Mouse (Mus musculus) midbrain, embryonic 14.5 days (tissue): ENCODE measurements around the gene Nemf. TPM values are rescaled to one million over a fixed set of nuclear protein-coding genes. Genes with fewer than 3 reads are reported as not detected.
"Not testable (repeated sequence)": the region's sequence is repeated elsewhere in the genome, so short reads cannot be mapped to it uniquely, and the experiment has no call there.

Experiments
- ATAC-seq: fragments of 200-750 bp; cut with Nextera tagmentation; 2 replicates; pipeline ENCODE4 v1.8.0; 2017; ENCODE audit warnings: moderate number of reproducible peaks, moderate library complexity; ENCODE audit not compliant: low FRiP score, low TSS enrichment
- DNase-seq: peaks from one replicate; pipeline ENCODE4 v3.0.0-alpha.2; 2015
- H3K27ac ChIP-seq: fragments of 300-500 bp; sonication (generic); replicated peaks from 2 replicates; pipeline ENCODE4 v1.5.1; 2014; ENCODE audit warnings: mild to moderate bottlenecking, low read depth, low read length, moderate library complexity
- H3K27me3 ChIP-seq: fragments of 300-500 bp; sonication (generic); 2 replicates; pipeline ENCODE4 v1.6.1; 2014; ENCODE audit warnings: low read length, control low read depth, mixed read lengths; ENCODE audit not compliant: control insufficient read depth, insufficient read depth
- H3K36me3 ChIP-seq: fragments of 300-500 bp; sonication (generic); 2 replicates; pipeline ENCODE4 v1.6.1; 2014; ENCODE audit warnings: low read length, control low read depth; ENCODE audit not compliant: control insufficient read depth, insufficient read depth
- H3K4me1 ChIP-seq: fragments of 300-500 bp; sonication (generic); 2 replicates; pipeline ENCODE4 v1.6.1; 2014; ENCODE audit warnings: mild to moderate bottlenecking, antibody characterized with exemption, low read length, control low read depth; ENCODE audit not compliant: control insufficient read depth, insufficient read depth
- H3K4me2 ChIP-seq: fragments of 300-500 bp; sonication (generic); 2 replicates; pipeline ENCODE4 v1.6.1; 2014; ENCODE audit warnings: mild to moderate bottlenecking, low read length, moderate library complexity
- H3K4me3 ChIP-seq: fragments of 300-500 bp; sonication (generic); replicated peaks from 2 replicates; pipeline ENCODE4 v1.5.1; 2014; ENCODE audit warnings: low read depth, low read length
- H3K9ac ChIP-seq: fragments of 300-500 bp; sonication (generic); replicated peaks from 2 replicates; pipeline ENCODE4 v1.6.1; 2014; ENCODE audit warnings: mild to moderate bottlenecking, low read length, moderate library complexity
- H3K9me3 ChIP-seq: fragments of 300-500 bp; sonication (generic); 2 replicates; pipeline ENCODE4 v1.6.1; 2016; ENCODE audit warnings: low read length, control low read depth, mixed read lengths; ENCODE audit not compliant: control insufficient read depth
- WGBS: fragments of 180-500 bp; shearing (Covaris S2); extraction: QIAGEN DNeasy Blood & Tissue Kit; methylation state at CpG from one replicate; pipeline ENCODE4 v1.1.7; 2014; 5-methylcytosine and 5-hydroxymethylcytosine counted together
- polyA plus RNA-seq: library from polyadenylated mRNA; unstranded; fragments of >200 nt; fragmentation: Nextera tagmentation; extraction: Ambion mirVana; gene quantifications from 2 replicates; pipeline ENCODE4 v1.2.1, GENCODE M21; 2014

Gene Nemf
- polyA plus RNA-seq, 1 experiment from 2014 or later, result 87.1 TPM

DNA sequence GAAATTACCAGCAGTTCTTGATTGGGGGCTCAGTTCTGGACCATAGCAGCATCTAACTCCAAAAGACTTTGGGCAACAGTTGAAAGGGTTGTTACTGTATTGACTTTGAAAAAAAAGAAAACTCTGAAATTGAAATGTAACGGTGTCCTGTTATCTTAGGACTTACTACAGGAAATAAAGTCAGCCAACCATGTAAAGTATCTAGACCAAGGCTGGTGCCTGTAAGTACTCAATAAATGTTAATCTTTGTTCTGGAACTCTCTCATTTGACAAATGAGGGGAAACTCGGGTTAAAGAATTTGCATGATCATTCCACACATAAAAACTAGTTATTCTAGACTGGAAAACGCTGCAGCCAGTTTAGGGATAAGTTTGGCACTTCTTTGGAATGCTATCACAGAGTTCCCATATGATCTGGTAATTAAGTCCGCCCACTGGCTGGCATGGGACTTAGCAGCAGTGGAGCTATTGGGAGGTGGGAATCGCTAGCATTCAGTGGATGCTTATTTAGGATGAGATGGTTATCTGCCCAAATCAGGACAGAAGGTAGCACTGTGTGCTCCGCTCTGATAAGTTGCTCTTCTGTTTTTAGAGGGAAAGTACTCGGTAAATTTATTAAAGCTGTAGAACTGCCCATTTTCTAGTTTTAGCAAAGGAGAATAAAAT is 32.4 kb upstream of the Nemf start:
- ATAC-seq (no peak), DNase-seq (no peak)
- Histone ChIP-seq H3K9me3 (no peaks in the 10 kb centered on the region), H3K4me3 (no peak overlapping the region), H3K27me3 (no peaks in the 10 kb centered on the region), H3K9ac (no peak overlapping the region), H3K4me1 (no peaks in the 10 kb centered on the region), H3K27ac (no peak overlapping the region), H3K4me2 (no peak overlapping the region), H3K36me3 (no peaks in the 10 kb centered on the region)
- WGBS, result 74% methylated on average over 7 of the region's 7 CpGs

DNA sequence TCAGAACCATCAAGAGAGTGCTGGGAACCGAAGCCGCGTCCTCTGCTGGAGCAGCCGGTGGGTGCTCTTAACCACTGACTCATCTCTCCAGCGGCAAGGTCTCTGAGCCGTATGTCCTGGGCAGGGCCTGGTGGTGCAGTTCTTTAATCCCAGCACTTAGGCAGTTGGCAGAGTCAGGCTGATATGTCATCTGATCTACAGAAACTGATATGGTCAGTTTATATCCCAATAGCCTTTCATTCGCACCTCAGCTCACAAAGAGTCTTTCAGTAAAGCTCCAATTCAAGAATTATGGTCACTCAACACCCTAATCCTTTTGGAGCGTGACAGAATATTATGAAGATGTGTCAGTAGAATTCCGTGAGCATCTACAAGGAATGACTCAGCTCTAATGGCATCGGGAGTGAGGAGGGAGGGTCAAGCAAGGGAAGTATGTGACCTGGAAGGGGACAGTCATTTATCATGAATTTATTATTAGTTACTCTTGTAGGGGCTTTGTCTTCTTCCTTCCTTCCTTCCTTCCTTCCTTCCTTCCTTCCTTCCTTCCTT is 31.4 kb upstream of the Nemf start:
- 82% methylated on average over 10 of the region's 10 CpGs for WGBS
- ATAC-seq, result no peak
- Histone ChIP-seq H3K27me3 (no peaks in the 10 kb centered on the region), H3K9ac (no peak overlapping the region), H3K4me3 (no peak overlapping the region), H3K36me3 (no peaks in the 10 kb centered on the region), H3K27ac (no peak overlapping the region), H3K4me2 (no peak overlapping the region), H3K9me3 (no peaks in the 10 kb centered on the region), H3K4me1 (no peaks in the 10 kb centered on the region)
- DNase-seq, result no peak

DNA sequence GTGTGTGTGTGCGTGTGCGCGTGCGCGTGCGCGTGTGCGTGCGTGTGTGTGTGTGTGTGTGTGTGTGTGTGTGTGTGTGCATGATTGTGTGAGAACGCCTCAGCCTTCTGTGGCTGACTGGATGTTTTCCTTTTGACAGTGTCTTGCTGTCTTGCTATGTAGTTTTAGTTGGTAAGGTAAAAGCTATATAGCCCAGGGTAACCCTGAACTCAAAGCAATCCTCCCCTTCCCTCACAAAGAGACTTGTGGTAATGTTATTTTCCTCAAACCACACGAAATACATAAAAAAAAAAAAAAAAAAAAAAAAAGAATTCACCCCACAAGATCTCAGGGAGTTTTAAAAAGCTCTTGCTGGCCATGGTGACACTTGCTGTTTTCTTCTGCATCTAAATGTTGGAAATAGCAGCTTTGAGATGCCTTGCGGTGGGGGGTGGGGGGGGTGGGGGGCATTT is 29.3 kb upstream of the Nemf start:
- H3K9ac ChIP-seq, H3K4me2 ChIP-seq, H3K27ac ChIP-seq, H3K4me3 ChIP-seq, H3K36me3 ChIP-seq, H3K27me3 ChIP-seq, DNase-seq, H3K4me1 ChIP-seq, H3K9me3 ChIP-seq, ATAC-seq: not testable (repeated sequence)
- WGBS, result 80% methylated on average over 11 of the region's 12 CpGs

DNA sequence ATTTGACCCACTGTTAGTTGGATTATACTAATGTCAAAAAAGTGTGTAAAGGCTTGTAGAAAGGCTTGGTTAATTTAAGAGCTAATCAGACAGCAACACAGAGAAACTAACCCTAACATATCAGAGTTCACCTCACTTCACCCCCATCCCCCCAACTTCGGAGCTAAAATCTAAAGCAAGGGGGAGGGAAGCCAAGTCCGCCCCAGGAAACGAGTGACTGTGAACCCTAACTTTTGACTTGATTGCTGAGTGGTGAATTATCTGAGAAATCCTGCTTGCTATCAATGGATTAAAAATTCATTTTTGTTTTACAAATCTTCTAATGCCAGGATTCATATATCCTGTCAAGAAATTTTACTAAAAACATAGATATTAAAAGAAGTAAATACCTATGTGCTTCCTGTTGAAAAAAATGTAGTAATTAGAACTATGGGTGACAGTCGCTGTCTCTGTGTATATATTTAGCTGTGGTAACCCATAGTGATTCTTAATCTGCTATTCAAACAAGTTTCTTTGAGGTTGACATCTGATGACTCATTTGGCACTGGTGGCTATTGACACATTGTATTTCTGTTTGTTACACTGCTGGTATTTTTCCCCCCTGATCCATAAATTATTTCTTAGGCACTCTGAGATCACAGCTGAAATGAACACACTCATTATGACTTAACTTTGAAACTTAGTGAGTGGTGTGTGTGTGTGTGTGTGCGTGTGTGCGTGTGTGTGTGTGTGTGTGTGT is 28.7 kb upstream of the Nemf start:
- Histone ChIP-seq H3K4me3 (no peak overlapping the region), H3K27ac (no peak overlapping the region), H3K9ac (no peak overlapping the region), H3K36me3 (no peaks in the 10 kb centered on the region), H3K4me2 (no peak overlapping the region), H3K9me3 (no peaks in the 10 kb centered on the region), H3K4me1 (no peaks in the 10 kb centered on the region), H3K27me3 (no peaks in the 10 kb centered on the region)
- DNase-seq (no peak), ATAC-seq (no peak)
- 62% methylated on average over 6 of the region's 6 CpGs for WGBS

DNA sequence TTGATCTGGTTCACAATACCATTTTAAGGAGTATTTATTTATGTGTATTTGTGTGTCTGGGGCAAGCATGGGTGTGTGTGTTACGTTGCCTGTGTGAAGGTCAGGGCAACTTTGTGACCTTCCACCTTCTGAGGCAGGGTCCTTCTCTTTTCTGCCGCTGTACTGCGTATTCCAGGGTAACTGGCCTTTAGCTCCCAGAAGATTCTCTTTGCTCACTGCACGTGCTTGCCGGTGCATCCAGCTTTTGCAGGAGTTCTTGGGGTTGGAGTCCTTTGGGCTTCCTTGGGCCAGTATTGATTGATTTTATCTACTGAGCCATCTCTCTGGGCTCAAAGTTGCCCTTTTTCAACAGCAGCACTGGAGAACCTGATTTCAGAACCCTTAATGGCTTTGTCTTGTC is 27.6 kb upstream of the Nemf start:
- Histone ChIP-seq H3K9ac (no peak overlapping the region), H3K4me1 (no peaks in the 10 kb centered on the region), H3K9me3 (no peaks in the 10 kb centered on the region), H3K36me3 (no peaks in the 10 kb centered on the region), H3K27ac (no peak overlapping the region), H3K4me2 (no peak overlapping the region), H3K27me3 (no peaks in the 10 kb centered on the region), H3K4me3 (no peak overlapping the region)
- WGBS, result 93% methylated on average over 5 of the region's 5 CpGs
- DNase-seq (no peak), ATAC-seq (no peak)

DNA sequence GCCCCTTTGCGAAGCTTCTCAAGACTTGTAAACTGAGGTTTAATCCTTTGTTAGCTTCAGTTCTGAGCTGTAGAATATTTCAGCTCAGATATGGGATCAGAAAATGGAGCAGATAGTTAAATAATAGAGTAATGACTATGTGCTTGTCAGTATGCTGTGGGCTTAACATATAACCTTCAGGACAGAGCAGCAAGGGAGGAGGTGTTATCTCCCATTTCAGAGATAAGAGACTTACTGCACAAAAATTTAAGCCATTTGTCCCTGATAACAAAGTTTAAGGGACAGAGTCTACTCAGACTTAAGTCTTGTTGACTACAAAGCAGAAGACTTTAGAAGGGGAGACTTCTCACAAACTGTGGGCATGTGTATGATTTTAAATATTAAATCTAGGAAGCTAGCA is 25.9 kb upstream of the Nemf start:
- Histone ChIP-seq H3K27me3 (no peaks in the 10 kb centered on the region), H3K36me3 (no peaks in the 10 kb centered on the region), H3K4me1 (no peaks in the 10 kb centered on the region), H3K4me3 (no peak overlapping the region), H3K9me3 (no peaks in the 10 kb centered on the region), H3K27ac (no peak overlapping the region), H3K4me2 (no peak overlapping the region), H3K9ac (no peak overlapping the region)
- WGBS, result 95% methylated on average over 1 of the region's 1 CpGs
- DNase-seq (no peak), ATAC-seq (no peak)

DNA sequence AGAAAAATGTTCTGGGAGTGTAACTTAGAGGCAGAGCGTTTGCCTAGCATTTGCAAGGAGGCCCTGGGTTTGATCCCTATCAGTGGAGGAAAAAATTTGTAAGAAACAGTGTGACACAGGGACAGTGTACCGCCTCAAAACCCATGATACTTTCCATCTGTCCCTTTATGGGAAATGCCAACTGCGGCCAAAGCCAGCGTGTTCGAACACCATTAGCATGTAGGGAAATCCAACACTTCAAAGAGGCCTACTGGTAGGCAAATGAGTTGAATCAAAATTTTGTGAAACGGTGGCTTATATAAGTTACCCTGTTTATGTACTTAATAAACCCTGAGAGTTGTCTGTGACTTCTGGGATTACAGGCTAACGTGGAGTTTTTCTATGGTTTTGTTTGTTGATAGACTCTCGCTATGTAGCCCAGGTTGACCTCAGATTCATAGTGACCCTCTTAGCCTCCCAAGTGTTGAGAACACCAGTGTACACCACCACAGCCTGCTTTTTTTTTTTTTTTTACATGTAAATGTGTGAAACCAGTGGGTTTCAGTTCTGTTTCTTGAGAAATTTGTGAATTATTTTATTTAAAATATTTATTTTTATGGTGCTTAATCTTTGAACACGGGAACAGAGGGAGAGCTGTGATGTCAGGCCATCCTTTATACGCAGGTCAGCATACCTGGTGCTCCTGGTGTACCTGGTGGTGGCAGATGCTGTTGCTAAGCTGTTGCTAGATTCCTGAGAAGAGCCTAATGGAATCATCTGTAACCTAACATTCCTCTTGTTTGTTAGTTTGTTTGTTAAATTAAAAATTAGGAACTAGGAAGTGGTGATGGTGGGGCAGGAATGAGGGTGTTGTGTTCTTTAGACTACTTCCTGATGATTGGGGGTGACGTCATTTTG is 21.8 kb upstream of the Nemf start:
- 94% methylated on average over 11 of the region's 11 CpGs for whole genome bisulfite sequencing

DNA sequence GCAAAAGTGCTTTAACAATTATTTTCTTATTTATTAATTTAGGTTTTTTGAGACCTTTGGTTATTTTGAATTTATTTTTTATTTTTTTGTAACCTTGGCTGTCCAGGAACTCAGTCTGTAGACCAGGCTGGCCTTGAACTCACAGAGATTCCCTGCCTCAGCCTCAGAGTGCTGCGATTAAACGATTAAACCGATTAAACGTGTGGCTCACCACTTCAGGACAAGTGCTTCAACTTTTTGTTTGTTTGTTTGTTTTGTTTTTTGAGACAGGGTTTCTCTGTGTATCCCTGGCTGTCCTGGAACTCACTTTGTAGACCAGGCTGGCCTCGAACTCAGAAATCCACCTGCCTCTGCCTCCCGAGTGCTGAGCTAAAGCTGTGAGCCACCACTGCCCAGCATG is 20.7 kb upstream of the Nemf start:
- DNase-seq, H3K27ac ChIP-seq, H3K9me3 ChIP-seq, ATAC-seq, H3K9ac ChIP-seq, H3K27me3 ChIP-seq, H3K4me2 ChIP-seq, H3K4me3 ChIP-seq, H3K36me3 ChIP-seq: not testable (repeated sequence)
- WGBS, result 97% methylated on average over 6 of the region's 6 CpGs
- peaks cover 19% of the 10 kb centered on the region for H3K4me1 ChIP-seq

More for the DNA sequence above, 21.8 kb upstream of the Nemf start:
- 0 out of 2 replicates have a peak, but pooled peaks cover 6% of the 10 kb centered on the region for H3K36me3 ChIP-seq
- no peak overlapping the region for H3K9ac ChIP-seq
- no peak overlapping the region for H3K27ac ChIP-seq
- no peak overlapping the region for H3K4me3 ChIP-seq
- no peaks in the 10 kb centered on the region for H3K27me3 ChIP-seq
- peaks cover 10% of the 10 kb centered on the region for H3K4me1 ChIP-seq
- no peak for ATAC-seq
- H3K4me2 ChIP-seq, result no peak overlapping the region
- DNase-seq, result no peak
- H3K9me3 ChIP-seq, result no peaks in the 10 kb centered on the region
